Mouse (Mus musculus): ENCODE results near the gene Ccdc88a.

Ccdc88a gene

GRCm38 (mm10) chr11:29373396-29374273 lies at the start of gene Ccdc88a:
Gene Ccdc88a, plus strand, starts transcription at chr11:29373658.
- DNase-seq (ENCODE audit: low read depth, low spot score), result peak; percentile 86
- H3K27me3 ChIP-seq (ENCODE audit: control insufficient read depth, insufficient read depth, low read length, poor library complexity, severe bottlenecking), result no peaks in the 10 kb centered on the region
- no peaks in the 10 kb centered on the region for H3K36me3 ChIP-seq (ENCODE audit: control insufficient read depth, insufficient read depth, low read length, poor library complexity, severe bottlenecking)

DNA sequence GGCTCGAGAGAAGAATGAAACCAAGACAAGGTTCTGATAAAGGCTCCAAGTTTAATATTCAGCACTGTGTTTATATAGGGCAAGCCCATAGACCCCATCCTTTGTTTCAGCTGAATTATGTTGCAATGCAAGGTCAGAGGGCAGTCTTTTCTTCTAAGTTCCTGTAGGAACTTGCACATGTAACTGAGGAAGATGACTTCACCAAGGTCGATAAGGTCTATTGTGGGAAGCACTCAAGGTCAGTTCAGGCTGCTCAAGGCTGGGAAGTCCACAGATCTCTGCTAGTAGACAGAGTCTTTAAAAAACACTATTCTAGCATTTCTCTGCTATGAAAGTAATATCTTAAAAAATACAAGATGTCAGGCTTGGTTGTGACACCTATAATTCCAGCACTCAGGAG lies 38.0 kb upstream of the Ccdc88a start:
- H3K27me3 ChIP-seq (ENCODE audit: control insufficient read depth, insufficient read depth, low read length, poor library complexity, severe bottlenecking), result no peaks in the 10 kb centered on the region
- DNase-seq (ENCODE audit: low read depth, low spot score), result no peak

DNA sequence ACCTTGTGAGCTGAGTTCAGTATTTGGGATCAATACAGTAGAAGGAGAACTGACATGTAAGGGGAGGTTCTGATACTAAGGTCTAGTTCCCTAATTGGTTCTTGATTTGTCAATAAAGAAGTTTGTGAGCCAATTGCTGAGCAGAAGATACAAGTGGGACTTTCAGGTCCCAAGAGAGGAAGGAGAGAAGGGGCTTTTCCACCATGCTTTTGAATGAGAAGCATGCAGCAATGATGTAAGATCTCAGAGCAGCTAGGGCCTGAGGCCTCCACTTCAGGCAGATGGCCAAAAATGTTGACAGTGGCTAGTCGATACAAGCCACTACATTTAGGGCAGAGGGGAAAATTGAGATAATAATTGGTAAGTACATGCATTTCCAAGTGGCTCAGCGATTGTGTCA lies 32.2 kb upstream of the Ccdc88a start:
- no peaks in the 10 kb centered on the region for H3K27me3 ChIP-seq (ENCODE audit: control insufficient read depth, insufficient read depth, low read length, poor library complexity, severe bottlenecking)
- H3K36me3 ChIP-seq (ENCODE audit: control insufficient read depth, insufficient read depth, low read length, poor library complexity, severe bottlenecking), result no peaks in the 10 kb centered on the region
- DNase-seq (ENCODE audit: low read depth, low spot score), result no peak

More for the DNA sequence above, 38.0 kb upstream of the Ccdc88a start:
- H3K36me3 ChIP-seq (ENCODE audit: control insufficient read depth, insufficient read depth, low read length, poor library complexity, severe bottlenecking), result no peaks in the 10 kb centered on the region

DNA sequence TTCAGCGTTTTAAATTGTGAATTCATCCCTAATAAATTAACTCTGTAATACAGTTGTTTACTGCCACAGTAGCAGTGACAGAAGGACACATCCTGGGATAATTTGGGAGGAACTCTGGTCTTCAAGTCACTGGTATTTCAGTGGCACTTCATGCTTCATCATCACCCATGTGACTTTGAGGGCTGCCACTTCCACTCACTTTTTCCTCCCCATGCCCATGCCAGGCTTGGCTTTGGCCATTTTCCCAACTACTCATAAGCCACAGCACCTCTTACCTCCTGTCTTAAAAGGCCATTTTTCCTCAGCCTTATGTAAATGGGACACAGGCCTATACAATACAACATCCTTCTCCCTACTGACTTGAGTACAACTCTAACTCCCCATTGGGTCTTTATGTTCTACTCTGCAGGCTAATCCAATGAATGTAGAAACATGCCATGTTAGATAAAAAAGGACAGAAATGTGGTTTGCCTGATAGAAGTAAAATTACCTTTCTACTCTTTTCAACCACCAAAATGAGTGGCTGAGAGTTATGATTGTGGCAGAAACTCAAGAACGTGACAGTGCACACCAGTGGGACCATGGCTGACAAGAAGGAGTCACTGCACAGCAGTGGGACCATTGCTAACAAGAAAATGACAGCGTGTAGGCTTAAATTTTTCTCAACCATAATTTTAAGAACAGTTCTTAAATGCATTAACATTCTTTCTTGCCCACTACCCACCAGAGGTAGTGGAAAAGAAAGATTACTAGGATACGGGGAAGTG lies 28.4 kb upstream of the Ccdc88a start:
- Histone ChIP-seq H3K36me3 (ENCODE audit: control insufficient read depth, insufficient read depth, low read length, poor library complexity, severe bottlenecking) (no peaks in the 10 kb centered on the region), H3K27me3 (ENCODE audit: control insufficient read depth, insufficient read depth, low read length, poor library complexity, severe bottlenecking) (no peaks in the 10 kb centered on the region)
- no peak for DNase-seq (ENCODE audit: low read depth, low spot score)

DNA sequence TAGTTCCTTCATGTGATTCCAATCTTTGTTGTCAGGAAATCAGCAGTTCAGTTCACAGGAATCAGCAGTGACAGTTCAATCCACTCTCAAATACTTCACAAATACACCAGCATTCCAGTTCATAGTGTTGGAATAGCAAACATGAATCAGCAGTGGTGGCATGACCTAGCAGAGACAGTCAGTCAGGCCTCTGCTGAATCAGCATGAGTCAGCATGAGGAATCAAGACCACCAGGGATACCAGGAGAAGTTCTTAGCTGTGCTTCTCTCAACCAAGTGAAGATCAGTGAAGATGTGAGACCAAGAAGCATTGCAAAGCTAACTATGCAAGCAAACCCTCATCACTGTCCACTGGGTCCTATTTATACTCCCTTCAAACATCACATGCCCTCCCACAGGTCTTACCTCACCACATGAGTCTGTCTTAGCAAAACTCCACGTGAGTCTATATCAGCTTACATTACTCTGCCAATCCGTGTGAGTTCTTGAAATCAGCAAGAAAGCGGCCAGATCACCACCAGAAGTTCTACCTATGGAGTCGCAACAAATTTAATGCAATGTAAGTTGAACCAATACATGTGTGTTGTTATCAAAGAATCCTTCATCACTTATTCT lies 27.7 kb upstream of the Ccdc88a start:
- no peaks in the 10 kb centered on the region for H3K36me3 ChIP-seq (ENCODE audit: control insufficient read depth, insufficient read depth, low read length, poor library complexity, severe bottlenecking)
- DNase-seq (ENCODE audit: low read depth, low spot score), result no peak
- H3K27me3 ChIP-seq (ENCODE audit: control insufficient read depth, insufficient read depth, low read length, poor library complexity, severe bottlenecking), result no peaks in the 10 kb centered on the region

- Histone ChIP-seq H3K27me3 (ENCODE audit: control insufficient read depth, insufficient read depth, low read length, poor library complexity, severe bottlenecking) (no peaks in the 10 kb centered on the region), H3K36me3 (ENCODE audit: control insufficient read depth, insufficient read depth, low read length, poor library complexity, severe bottlenecking) (no peaks in the 10 kb centered on the region)
- no peak for DNase-seq (ENCODE audit: low read depth, low spot score)
These were observed 22.6 kb upstream of the Ccdc88a start for GRCm38 (mm10) chr11:29350891-29351290.

- no peak for DNase-seq (ENCODE audit: low read depth, low spot score)
- no peaks in the 10 kb centered on the region for H3K36me3 ChIP-seq (ENCODE audit: control insufficient read depth, insufficient read depth, low read length, poor library complexity, severe bottlenecking)
- no peaks in the 10 kb centered on the region for H3K27me3 ChIP-seq (ENCODE audit: control insufficient read depth, insufficient read depth, low read length, poor library complexity, severe bottlenecking)
These were observed 21.2 kb upstream of the Ccdc88a start for GRCm38 (mm10) chr11:29352214-29352613.

GRCm38 (mm10) chr11:29368161-29368560 lies 5.3 kb upstream of the Ccdc88a start:
- no peak for DNase-seq (ENCODE audit: low read depth, low spot score)
- Histone ChIP-seq H3K36me3 (ENCODE audit: control insufficient read depth, insufficient read depth, low read length, poor library complexity, severe bottlenecking) (no peaks in the 10 kb centered on the region), H3K27me3 (ENCODE audit: control insufficient read depth, insufficient read depth, low read length, poor library complexity, severe bottlenecking) (no peaks in the 10 kb centered on the region)

DNA sequence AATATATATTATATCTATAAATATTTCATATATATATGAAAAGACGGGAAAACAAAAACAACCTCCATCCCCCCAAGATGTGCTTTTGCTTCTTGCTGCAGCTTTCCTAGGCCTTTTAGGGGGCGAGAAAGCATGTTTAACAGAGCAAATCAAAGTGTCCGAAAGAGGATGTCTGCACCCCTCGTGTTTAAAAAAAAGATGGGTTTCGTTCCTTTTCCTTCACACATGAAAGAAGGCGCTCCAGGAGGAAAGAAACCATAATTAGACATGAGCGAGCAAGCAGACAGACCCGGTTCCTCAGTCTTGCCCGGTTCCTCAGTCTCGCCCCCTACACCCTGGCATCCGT lies 435 bp upstream of the Ccdc88a start:
- DNase-seq (ENCODE audit: low read depth, low spot score), result no peak
- H3K36me3 ChIP-seq (ENCODE audit: control insufficient read depth, insufficient read depth, low read length, poor library complexity, severe bottlenecking), result no peaks in the 10 kb centered on the region

GRCm38 (mm10) chr11:29374274-29374656 lies 807 bp downstream of the Ccdc88a start:
- Histone ChIP-seq H3K36me3 (ENCODE audit: control insufficient read depth, insufficient read depth, low read length, poor library complexity, severe bottlenecking) (no peaks in the 10 kb centered on the region), H3K27me3 (ENCODE audit: control insufficient read depth, insufficient read depth, low read length, poor library complexity, severe bottlenecking) (no peaks in the 10 kb centered on the region)
- no peak for DNase-seq (ENCODE audit: low read depth, low spot score)

More for the DNA sequence above, 435 bp upstream of the Ccdc88a start:
- H3K27me3 ChIP-seq (ENCODE audit: control insufficient read depth, insufficient read depth, low read length, poor library complexity, severe bottlenecking), result no peaks in the 10 kb centered on the region

DNA sequence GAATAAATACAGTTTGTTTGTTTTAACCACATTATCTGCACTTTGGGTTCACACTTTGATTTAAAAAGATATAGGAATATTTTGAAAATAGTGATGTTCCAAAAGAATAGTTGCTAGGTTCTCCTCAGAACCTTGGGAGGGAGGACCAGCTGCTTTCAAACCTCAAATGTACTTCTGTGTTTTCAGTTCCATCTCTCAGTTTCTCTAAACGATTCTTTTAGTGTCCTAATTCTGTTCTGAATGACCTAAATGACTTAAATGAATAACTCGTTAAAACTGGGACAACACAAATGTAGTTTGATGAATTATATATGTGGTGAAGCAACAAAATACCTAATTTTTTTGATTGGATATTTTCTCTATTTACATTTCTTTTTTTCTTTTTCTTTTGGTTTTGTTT lies 3.2 kb downstream of the Ccdc88a start:
- Histone ChIP-seq H3K27me3 (ENCODE audit: control insufficient read depth, insufficient read depth, low read length, poor library complexity, severe bottlenecking) (no peaks in the 10 kb centered on the region), H3K36me3 (ENCODE audit: control insufficient read depth, insufficient read depth, low read length, poor library complexity, severe bottlenecking) (no peaks in the 10 kb centered on the region)
- no peak for DNase-seq (ENCODE audit: low read depth, low spot score)

DNA sequence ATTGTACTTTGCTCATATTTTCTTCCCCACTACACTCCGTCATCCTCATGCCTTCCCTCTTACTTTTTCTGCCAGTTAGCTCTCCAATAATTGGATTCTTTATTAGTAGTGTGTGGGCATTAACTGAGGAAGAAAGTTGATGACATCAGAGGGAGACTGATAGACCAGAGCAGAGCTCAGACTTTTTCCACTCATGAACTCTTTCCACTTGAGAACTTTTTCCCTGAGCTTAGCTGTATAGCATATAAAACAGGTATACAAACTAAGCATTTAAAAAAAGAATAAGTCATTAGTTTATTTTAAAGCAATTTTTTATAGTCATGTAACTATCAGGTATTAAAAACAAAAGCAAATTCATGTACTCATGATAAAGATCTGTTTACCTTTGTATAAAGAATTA lies 5.3 kb downstream of the Ccdc88a start:
- Histone ChIP-seq H3K27me3 (ENCODE audit: control insufficient read depth, insufficient read depth, low read length, poor library complexity, severe bottlenecking) (no peaks in the 10 kb centered on the region), H3K36me3 (ENCODE audit: control insufficient read depth, insufficient read depth, low read length, poor library complexity, severe bottlenecking) (no peaks in the 10 kb centered on the region)
- DNase-seq (ENCODE audit: low read depth, low spot score), result no peak

DNA sequence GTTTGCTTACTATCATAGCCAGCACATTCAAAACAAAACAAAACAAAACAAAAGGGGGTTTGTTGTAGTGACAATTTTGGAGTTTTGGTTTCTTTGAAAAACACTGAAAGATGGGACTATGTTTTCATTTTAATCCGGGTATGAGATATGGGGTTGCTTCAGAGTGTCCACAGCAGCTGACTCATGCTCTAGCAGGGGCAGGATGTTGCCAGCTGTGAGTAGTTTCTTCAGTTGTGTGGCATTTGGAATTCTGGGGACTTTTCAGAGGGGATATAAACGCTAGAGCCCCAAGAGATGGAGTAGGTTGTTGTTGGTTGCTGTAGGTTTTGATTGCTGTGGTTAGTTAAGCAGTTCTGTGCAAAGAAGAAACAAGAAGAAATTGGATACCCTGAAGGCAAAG lies 10.0 kb downstream of the Ccdc88a start:
- H3K36me3 ChIP-seq (ENCODE audit: control insufficient read depth, insufficient read depth, low read length, poor library complexity, severe bottlenecking), result no peaks in the 10 kb centered on the region
- DNase-seq (ENCODE audit: low read depth, low spot score), result no peak
- H3K27me3 ChIP-seq (ENCODE audit: control insufficient read depth, insufficient read depth, low read length, poor library complexity, severe bottlenecking), result no peaks in the 10 kb centered on the region

- Histone ChIP-seq H3K27me3 (ENCODE audit: control insufficient read depth, insufficient read depth, low read length, poor library complexity, severe bottlenecking) (no peaks in the 10 kb centered on the region), H3K36me3 (ENCODE audit: control insufficient read depth, insufficient read depth, low read length, poor library complexity, severe bottlenecking) (no peaks in the 10 kb centered on the region)
- DNase-seq (ENCODE audit: low read depth, low spot score), result no peak
These were observed 10.5 kb downstream of the Ccdc88a start for GRCm38 (mm10) chr11:29384001-29384400.

DNA sequence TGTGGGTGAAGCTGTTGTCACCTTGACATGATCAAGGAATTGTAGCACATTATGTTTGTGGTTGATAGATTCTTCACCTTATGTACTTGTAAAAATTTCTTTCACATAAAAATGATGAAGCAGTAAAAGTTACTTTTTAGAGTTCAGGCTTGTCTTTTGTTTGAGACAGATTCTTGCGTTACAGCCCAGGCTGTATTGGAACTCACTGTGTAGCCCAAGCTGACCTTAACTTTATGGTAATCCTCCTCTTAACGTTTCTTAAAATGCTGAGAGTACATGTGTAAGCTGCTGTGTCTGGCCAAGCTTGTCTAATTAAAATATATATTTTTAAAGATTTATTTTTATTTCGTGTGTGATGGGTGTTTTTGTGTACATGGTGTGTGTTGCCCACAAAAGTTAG lies 11.2 kb downstream of the Ccdc88a start:
- Histone ChIP-seq H3K36me3 (ENCODE audit: control insufficient read depth, insufficient read depth, low read length, poor library complexity, severe bottlenecking) (no peaks in the 10 kb centered on the region), H3K27me3 (ENCODE audit: control insufficient read depth, insufficient read depth, low read length, poor library complexity, severe bottlenecking) (no peaks in the 10 kb centered on the region)
- no peak for DNase-seq (ENCODE audit: low read depth, low spot score)

Measured in splenic B cell, adult 2 months (primary cell).